Mouse (Mus musculus) liver, embryonic 14.5 days (tissue): ENCODE results near the gene Snrpd3. TPM values are rescaled to one million over a fixed set of nuclear protein-coding genes. Genes with fewer than 3 reads are reported as not detected.

Source experiments
- ATAC-seq: fragments of 200-750 bp; cut with Nextera tagmentation; 2 replicates; pipeline ENCODE4 v1.8.0; 2017; ENCODE audit warnings: moderate number of reproducible peaks, mild to moderate bottlenecking, moderate library complexity; ENCODE audit not compliant: insufficient read depth
- DNase-seq, 3 experiments: peaks; one replicate each; pipeline ENCODE4 v3.0.0-alpha.2; 2012 to 2013; ENCODE audit warnings: low read depth in 3 of 3, low spot score in 3 of 3
- H3K27ac ChIP-seq: fragments of 300-500 bp; sonication (generic); 2 replicates; pipeline ENCODE4 v1.5.1; 2014; ENCODE audit warnings: moderate library complexity, mild to moderate bottlenecking, control low read depth, inconsistent platforms
- H3K27me3 ChIP-seq: fragments of 300-500 bp; sonication (generic); 2 replicates; pipeline ENCODE4 v1.6.1; 2014; ENCODE audit warnings: mild to moderate bottlenecking, low read length, moderate library complexity; ENCODE audit not compliant: control insufficient read depth, insufficient read depth
- H3K36me3 ChIP-seq: fragments of 300-500 bp; sonication (generic); replicated peaks from 2 replicates; pipeline ENCODE4 v1.6.1; 2014; ENCODE audit warnings: low read depth; ENCODE audit not compliant: control insufficient read depth, insufficient read depth
- H3K4me1 ChIP-seq, 2 experiments: fragments of 200-500 bp in 1 of 2; fragments of 300-500 bp in 1 of 2; sonication (generic) in 1 of 2; replicated peaks; 2 replicates each; pipeline ENCODE4 v1.6.1; 2012 to 2014; ENCODE audit warnings: antibody characterized with exemption in 1 of 2, inconsistent platforms in 1 of 2, low read length in 1 of 2; ENCODE audit not compliant: control insufficient read depth in 2 of 2, insufficient read depth in 2 of 2
- H3K4me2 ChIP-seq: fragments of 300-500 bp; sonication (generic); 2 replicates; pipeline ENCODE4 v1.6.1; 2014; ENCODE audit warnings: low read depth, mild to moderate bottlenecking, control low read depth, moderate library complexity
- H3K4me3 ChIP-seq, 2 experiments: fragments of 200-500 bp in 1 of 2; fragments of 300-500 bp in 1 of 2; sonication (generic) in 1 of 2; 2 replicates each; pipeline ENCODE4 v1.5.1; 2012 to 2014; ENCODE audit warnings: low read depth in 2 of 2, low read length in 2 of 2, mild to moderate bottlenecking in 2 of 2, control low read depth in 1 of 2, inconsistent platforms in 1 of 2, moderate library complexity in 1 of 2; ENCODE audit not compliant: insufficient read depth in 1 of 2
- H3K9ac ChIP-seq: fragments of 300-500 bp; sonication (generic); replicated peaks from 2 replicates; pipeline ENCODE4 v1.6.1; 2014; ENCODE audit warnings: mild to moderate bottlenecking, control low read depth, moderate library complexity
- H3K9me3 ChIP-seq: fragments of 300-500 bp; sonication (generic); 2 replicates; pipeline ENCODE4 v1.6.1; 2016; ENCODE audit warnings: low read length, mixed read lengths; ENCODE audit not compliant: control insufficient read depth
- CTCF ChIP-seq: IDR thresholded peaks from 2 replicates; pipeline ENCODE4 v1.5.1; 2016; ENCODE audit warnings: antibody characterized with exemption, low read depth, control low read depth
- EP300 ChIP-seq: IDR thresholded peaks from 2 replicates; pipeline ENCODE4 v1.6.1; 2016; ENCODE audit warnings: antibody characterized with exemption, low read depth
- WGBS: fragments of 180-500 bp; shearing (Covaris S2); extraction: QIAGEN DNeasy Blood & Tissue Kit; methylation state at CpG from one replicate; pipeline ENCODE4 v1.1.7; 2014; ENCODE audit not compliant: insufficient replicate concordance; 5-methylcytosine and 5-hydroxymethylcytosine counted together
- polyA plus RNA-seq, 2 experiments: library from polyadenylated mRNA; depleted of rRNA in 1 of 2; stranded (reverse) in 1 of 2; unstranded in 1 of 2; fragments of >200 nt; fragmentation: Nextera tagmentation in 1 of 2; extraction: Ambion mirVana in 1 of 2; gene quantifications; 2 replicates each; pipeline versions ENCODE4 v1.2.1 to v1.2.3; 2012 to 2014

Gene Snrpd3
- polyA plus RNA-seq, 2 experiments, result 60.5 to 82.2 TPM

GRCm38 (mm10) chr10:75552106-75552505 is 34.8 kb downstream of the Snrpd3 start:
- Histone ChIP-seq H3K9ac (no peak overlapping the region), H3K4me3 (no peak overlapping the region), H3K4me1 (peaks cover 0 to 4% of the 10 kb centered on the region in 2 experiments; a peak in 1 of 4 replicates), H3K4me2 (no peak overlapping the region), H3K9me3 (no peaks in the 10 kb centered on the region), H3K27me3 (no peaks in the 10 kb centered on the region), H3K27ac (no peak overlapping the region), H3K36me3 (no peaks in the 10 kb centered on the region)
- DNase-seq, result no peak
- TF ChIP-seq EP300, result no peak
- TF ChIP-seq CTCF, result no peak
- ATAC-seq, result no peak
- WGBS, result 30% methylated on average over 2 of the region's 2 CpGs

- Histone ChIP-seq H3K4me2 (no peak overlapping the region), H3K4me3 (no peak overlapping the region), H3K36me3 (no peaks in the 10 kb centered on the region), H3K9me3 (no peaks in the 10 kb centered on the region), H3K9ac (no peak overlapping the region), H3K27me3 (no peaks in the 10 kb centered on the region), H3K4me1 (peaks cover 0 to 4% of the 10 kb centered on the region in 2 experiments; a peak in 1 of 4 replicates), H3K27ac (no peak overlapping the region)
- WGBS, result 66% methylated on average over 13 of the region's 13 CpGs
- DNase-seq (no peak), ATAC-seq (no peak)
- TF ChIP-seq EP300, result no peak
- no peak for TF ChIP-seq CTCF
Observed at GRCm38 (mm10) chr10:75552701-75553450, 35.5 kb downstream of the Snrpd3 start.

GRCm38 (mm10) chr10:75554090-75554489 is 36.7 kb downstream of the Snrpd3 start:
- 50% methylated on average over 8 of the region's 8 CpGs for WGBS
- DNase-seq (no peak), ATAC-seq (no peak)
- Histone ChIP-seq H3K9me3 (no peaks in the 10 kb centered on the region), H3K27me3 (peaks cover 10% of the 10 kb centered on the region), H3K27ac (no peak overlapping the region), H3K4me1 (peaks cover 0 to 4% of the 10 kb centered on the region in 2 experiments; a peak in 1 of 4 replicates), H3K36me3 (no peaks in the 10 kb centered on the region), H3K4me2 (no peak overlapping the region), H3K9ac (no peak overlapping the region), H3K4me3 (no peak overlapping the region)
- no peak for TF ChIP-seq CTCF
- no peak for TF ChIP-seq EP300

- H3K27me3 ChIP-seq, result peaks cover 24% of the 10 kb centered on the region
- H3K9me3 ChIP-seq, result no peaks in the 10 kb centered on the region
- WGBS, result 70% methylated on average over 6 of the region's 6 CpGs
- DNase-seq (no peak), ATAC-seq (no peak)
- no peak overlapping the region for H3K27ac ChIP-seq
- no peak overlapping the region for H3K4me3 ChIP-seq
- H3K36me3 ChIP-seq, result no peaks in the 10 kb centered on the region
- H3K4me2 ChIP-seq, result no peak overlapping the region
- no peak overlapping the region for H3K9ac ChIP-seq
- no peak for TF ChIP-seq EP300
- TF ChIP-seq CTCF, result no peak
- H3K4me1 ChIP-seq, result peaks cover 0 to 2% of the 10 kb centered on the region in 2 experiments; a peak in 1 of 4 replicates
Observed at GRCm38 (mm10) chr10:75555557-75555956, 38.2 kb downstream of the Snrpd3 start.

- no peaks in the 10 kb centered on the region for H3K9me3 ChIP-seq
- no peaks in the 10 kb centered on the region for H3K36me3 ChIP-seq
- H3K4me2 ChIP-seq, result no peak overlapping the region
- H3K27ac ChIP-seq, result no peak overlapping the region
- DNase-seq (no peak), ATAC-seq (no peak)
- H3K9ac ChIP-seq, result no peak overlapping the region
- H3K27me3 ChIP-seq, result peaks cover 29% of the 10 kb centered on the region
- H3K4me1 ChIP-seq, result no peaks in the 10 kb centered on the region; a peak in 1 of 4 replicates
- TF ChIP-seq CTCF (no peak), EP300 (no peak)
- 65% methylated on average over 9 of the region's 9 CpGs for WGBS
- H3K4me3 ChIP-seq, result no peak overlapping the region
Observed at GRCm38 (mm10) chr10:75556026-75556425, 38.7 kb downstream of the Snrpd3 start.
